9 mouse cellular contexts compared by ENCODE assay signal in genomic region chr11:53529253-53529557, GRCm38 (mm10). TPM values are rescaled to one million over a fixed set of nuclear protein-coding genes. Genes with fewer than 3 reads are reported as not detected.
DNase-seq lines count a peak whose midpoint lies in the region; ATAC-seq and TF ChIP-seq lines count a peak whose summit lies in the region.
"Had no signal": no experiment of that assay in that cellular context is flagged by ENCODE, and none has a peak within 500 bp of the region (broad histone marks: within the 10 kb centered on the region; RNA-seq: fewer than 3 reads in every experiment).

No protein-coding gene starts in this region.

- peaks cover 9% of the 10 kb centered on the region; the same call in 1 of the 2 replicates for H3K36me3 ChIP-seq in heart, postnatal 0 days (replicated peaks; ENCODE audit: control insufficient read depth, insufficient read depth, low read length)
- 0 out of 2 replicates have a peak, but pooled peaks cover 3% of the 10 kb centered on the region for H3K36me3 ChIP-seq in stomach, embryonic 16.5 days (ENCODE audit: control insufficient read depth, insufficient read depth, low read length)
- peaks cover 3% of the 10 kb centered on the region for H3K36me3 ChIP-seq in intestine, embryonic 16.5 days (ENCODE audit: control insufficient read depth, insufficient read depth, low read length)
- no peaks in the 10 kb centered on the region; the same call in 1 of the 2 replicates for H3K36me3 ChIP-seq in forebrain, embryonic 11.5 days (ENCODE audit: control insufficient read depth, insufficient read depth, low read length)

- H3K4me2 ChIP-seq in heart, postnatal 0 days (ENCODE audit: low read depth, low read length): no peak overlapping the region; the same call in 1 of the 2 replicates
- H3K4me2 ChIP-seq in stomach, embryonic 16.5 days (ENCODE audit: low read depth, low read length): no peak overlapping the region
- H3K4me2 ChIP-seq in intestine, embryonic 16.5 days (ENCODE audit: low read depth, low read length): no peak overlapping the region
- H3K4me2 ChIP-seq in forebrain, embryonic 11.5 days (ENCODE audit: low read depth, low read length, severe bottlenecking): no peak overlapping the region

- TF ChIP-seq EP300 in heart, postnatal 0 days (IDR thresholded peaks at IDR 0.05; ENCODE audit: low read depth): no peak

- H3K9me3 ChIP-seq in heart, postnatal 0 days (replicated peaks; ENCODE audit: control insufficient read depth, low read length): no peaks in the 10 kb centered on the region
- no peaks in the 10 kb centered on the region for H3K9me3 ChIP-seq in stomach, embryonic 16.5 days (replicated peaks; ENCODE audit: control insufficient read depth, low read length)
- no peaks in the 10 kb centered on the region for H3K9me3 ChIP-seq in intestine, embryonic 16.5 days (ENCODE audit: control insufficient read depth, low read length)
- no peaks in the 10 kb centered on the region for H3K9me3 ChIP-seq in forebrain, embryonic 11.5 days (ENCODE audit: control insufficient read depth, low read length)

- ATAC-seq in cerebellum, adult (ENCODE audit: insufficient number of reproducible peaks, low FRiP score, low TSS enrichment): no peak; the same call in 1 of the 2 replicates
- peak; percentile 15 for ATAC-seq in heart, postnatal 0 days (ENCODE audit: insufficient read depth, low read depth)
- ATAC-seq in stomach, embryonic 16.5 days (ENCODE audit: insufficient read depth, low FRiP score): no peak
- no peak for ATAC-seq in intestine, embryonic 16.5 days
- ATAC-seq in forebrain, embryonic 11.5 days (replicated peaks; ENCODE audit: low FRiP score): no peak

- WGBS in heart, postnatal 0 days: 30% methylated on average over 6 of the region's 6 CpGs
- 46% methylated on average over 6 of the region's 6 CpGs for whole genome bisulfite sequencing in stomach, embryonic 16.5 days
- WGBS in intestine, embryonic 16.5 days: 51% methylated on average over 6 of the region's 6 CpGs
- 75% methylated on average over 6 of the region's 6 CpGs for WGBS in forebrain, embryonic 11.5 days

- peak; percentile 81 for DNase-seq in cerebellum, adult 11 months
- DNase-seq in right cerebral cortex, postnatal 10 days (ENCODE audit: low spot score in 2 of 2): peak; percentile 67 to 71
- DNase-seq in right cerebral cortex, postnatal 25 days: no peak
- peak; percentile 37 for DNase-seq in heart, postnatal 0 days (ENCODE audit: low spot score)
- DNase-seq in forebrain, embryonic 11.5 days (ENCODE audit: low spot score): no peak

- no peak overlapping the region for H3K4me3 ChIP-seq in heart, postnatal 0 days (ENCODE audit: low read depth, low read length)
- H3K4me3 ChIP-seq in stomach, embryonic 16.5 days (replicated peaks; ENCODE audit: low read length): no peak overlapping the region
- no peak overlapping the region for H3K4me3 ChIP-seq in intestine, embryonic 16.5 days (ENCODE audit: low read length)
- H3K4me3 ChIP-seq in forebrain, embryonic 11.5 days (ENCODE audit: low read depth, low read length): no peak overlapping the region

- H3K9ac ChIP-seq in heart, postnatal 0 days (replicated peaks; ENCODE audit: low read depth, low read length): no peak overlapping the region
- peak overlapping the region; percentile 50; the same call in 1 of the 2 replicates for H3K9ac ChIP-seq in stomach, embryonic 16.5 days (ENCODE audit: low read length)
- no peak overlapping the region for H3K9ac ChIP-seq in intestine, embryonic 16.5 days (ENCODE audit: low read depth, low read length)
- no peak overlapping the region for H3K9ac ChIP-seq in forebrain, embryonic 11.5 days (ENCODE audit: low read length)

- H3K27me3 ChIP-seq in heart, postnatal 0 days (ENCODE audit: control insufficient read depth, insufficient read depth, low read length): no peaks in the 10 kb centered on the region
- H3K27me3 ChIP-seq in stomach, embryonic 16.5 days (ENCODE audit: control insufficient read depth, insufficient read depth, low read length): no peaks in the 10 kb centered on the region
- no peaks in the 10 kb centered on the region for H3K27me3 ChIP-seq in intestine, embryonic 16.5 days (replicated peaks; ENCODE audit: control insufficient read depth, insufficient read depth, low read length)
- no peaks in the 10 kb centered on the region for H3K27me3 ChIP-seq in forebrain, embryonic 11.5 days (ENCODE audit: control insufficient read depth, insufficient read depth, low read length)

- no peak overlapping the region for H3K27ac ChIP-seq in heart, postnatal 0 days (ENCODE audit: low read depth)
- no peak overlapping the region for H3K27ac ChIP-seq in stomach, embryonic 16.5 days (ENCODE audit: low read length)
- no peak overlapping the region for H3K27ac ChIP-seq in intestine, embryonic 16.5 days (ENCODE audit: low read length)
- no peak overlapping the region for H3K27ac ChIP-seq in forebrain, embryonic 11.5 days (ENCODE audit: low read depth, low read length)

- peaks cover 50% of the 10 kb centered on the region for H3K4me1 ChIP-seq in heart, postnatal 0 days (ENCODE audit: control insufficient read depth, insufficient read depth)
- peaks cover 9% of the 10 kb centered on the region for H3K4me1 ChIP-seq in stomach, embryonic 16.5 days (ENCODE audit: control insufficient read depth, insufficient read depth, low read length)
- peaks cover 14% of the 10 kb centered on the region for H3K4me1 ChIP-seq in intestine, embryonic 16.5 days (ENCODE audit: control insufficient read depth, insufficient read depth, low read length)
- 0 out of 2 replicates have a peak, but pooled peaks cover 2% of the 10 kb centered on the region for H3K4me1 ChIP-seq in forebrain, embryonic 11.5 days (replicated peaks; ENCODE audit: control insufficient read depth, insufficient read depth, low read length)

- TF ChIP-seq CTCF in heart, postnatal 0 days (IDR thresholded peaks at IDR 0.05; ENCODE audit: low read depth): no peak

RNA-seq across cellular contexts. Expression of gene Sept8, which starts 10.1 kb away (rescaled TPM):
- 47.1 and 55.8 TPM in 2 replicates for total RNA-seq in heart, postnatal 0 days (2014; rRNA removed; ENCODE audit: low replicate concordance)
- polyA plus RNA-seq in heart, postnatal 0 days (2015; fragmentation: Nextera tagmentation; extraction: Ambion mirVana): 10.3 and 11.5 TPM in 2 replicates
- polyA plus RNA-seq in stomach, embryonic 16.5 days (2015; fragmentation: Nextera tagmentation; extraction: Ambion mirVana): 33.8 and 34.4 TPM in 2 replicates
- 18.2 and 18.4 TPM in 2 replicates for polyA plus RNA-seq in intestine, embryonic 16.5 days (2015; fragmentation: Nextera tagmentation; extraction: Ambion mirVana)
- polyA plus RNA-seq in forebrain, embryonic 11.5 days (2014; fragmentation: Nextera tagmentation; extraction: Ambion mirVana): 22.5 and 24.4 TPM in 2 replicates

RNA-seq across cellular contexts. Expression of gene Kif3a, which starts 38.0 kb away (rescaled TPM):
- total RNA-seq in heart, postnatal 0 days (2014; rRNA removed; ENCODE audit: low replicate concordance): 6.1 and 17.5 TPM in 2 replicates
- polyA plus RNA-seq in heart, postnatal 0 days (2015; fragmentation: Nextera tagmentation; extraction: Ambion mirVana): 23.7 and 24.3 TPM in 2 replicates
- 53.5 and 57.0 TPM in 2 replicates for polyA plus RNA-seq in stomach, embryonic 16.5 days (2015; fragmentation: Nextera tagmentation; extraction: Ambion mirVana)
- polyA plus RNA-seq in intestine, embryonic 16.5 days (2015; fragmentation: Nextera tagmentation; extraction: Ambion mirVana): 35.0 and 42.3 TPM in 2 replicates
- polyA plus RNA-seq in forebrain, embryonic 11.5 days (2014; fragmentation: Nextera tagmentation; extraction: Ambion mirVana): 78.6 and 85.6 TPM in 2 replicates

RNA-seq across cellular contexts. Expression of gene Sowaha, which starts 49.1 kb away (rescaled TPM):
- total RNA-seq in heart, postnatal 0 days (2014; rRNA removed; ENCODE audit: low replicate concordance): not detected in 2 replicates
- 0.04 and 0.08 TPM in 2 replicates for polyA plus RNA-seq in heart, postnatal 0 days (2015; fragmentation: Nextera tagmentation; extraction: Ambion mirVana)
- 0.46 and 0.58 TPM in 2 replicates for polyA plus RNA-seq in stomach, embryonic 16.5 days (2015; fragmentation: Nextera tagmentation; extraction: Ambion mirVana)
- polyA plus RNA-seq in intestine, embryonic 16.5 days (2015; fragmentation: Nextera tagmentation; extraction: Ambion mirVana): 0.31 and 0.32 TPM in 2 replicates
- 0.76 and 0.77 TPM in 2 replicates for polyA plus RNA-seq in forebrain, embryonic 11.5 days (2014; fragmentation: Nextera tagmentation; extraction: Ambion mirVana)

RNA-seq across cellular contexts. Expression of gene Gm9945, which starts 49.2 kb away (rescaled TPM):
- not detected in 2 replicates for total RNA-seq in heart, postnatal 0 days (2014; rRNA removed; ENCODE audit: low replicate concordance)
- polyA plus RNA-seq in heart, postnatal 0 days (2015; fragmentation: Nextera tagmentation; extraction: Ambion mirVana): not detected in 2 replicates
- polyA plus RNA-seq in stomach, embryonic 16.5 days (2015; fragmentation: Nextera tagmentation; extraction: Ambion mirVana): not detected in 2 replicates
- polyA plus RNA-seq in intestine, embryonic 16.5 days (2015; fragmentation: Nextera tagmentation; extraction: Ambion mirVana): not detected in 2 replicates
- not detected in 2 replicates for polyA plus RNA-seq in forebrain, embryonic 11.5 days (2014; fragmentation: Nextera tagmentation; extraction: Ambion mirVana)

RNA-seq across cellular contexts. Expression of gene Gm9837, which starts 58.9 kb away (rescaled TPM):
- not detected in 2 replicates for total RNA-seq in heart, postnatal 0 days (2014; rRNA removed; ENCODE audit: low replicate concordance)
- not detected in 2 replicates for polyA plus RNA-seq in heart, postnatal 0 days (2015; fragmentation: Nextera tagmentation; extraction: Ambion mirVana)
- not detected in 2 replicates for polyA plus RNA-seq in stomach, embryonic 16.5 days (2015; fragmentation: Nextera tagmentation; extraction: Ambion mirVana)
- polyA plus RNA-seq in intestine, embryonic 16.5 days (2015; fragmentation: Nextera tagmentation; extraction: Ambion mirVana): not detected in 2 replicates
- not detected in 2 replicates for polyA plus RNA-seq in forebrain, embryonic 11.5 days (2014; fragmentation: Nextera tagmentation; extraction: Ambion mirVana)
- total RNA-seq: layer of hippocampus, postnatal 14 days had no signal

Comparison
In these comparisons a context has a peak if more than half of its experiments do, and no peak if none do; other contexts are left out.
1. DNase-seq: peak in cerebellum, adult 11 months (single experiment), right cerebral cortex, postnatal 10 days (2 of 2) and heart, postnatal 0 days (single experiment); none in right cerebral cortex, postnatal 25 days (single experiment) and forebrain, embryonic 11.5 days (single experiment).